Mouse (Mus musculus) lung, postnatal 10 days (tissue): ENCODE measurements at regions not wholly inside any gene's neighbourhood (a gene's known extent, or its start where the extent isn't known, plus 50 kb on each side); places are given as distances from the start of the nearest gene placed in this dataset.

Experiments
- DNase-seq: peaks from one replicate; pipeline ENCODE4 v3.0.0; 2021

DNA sequence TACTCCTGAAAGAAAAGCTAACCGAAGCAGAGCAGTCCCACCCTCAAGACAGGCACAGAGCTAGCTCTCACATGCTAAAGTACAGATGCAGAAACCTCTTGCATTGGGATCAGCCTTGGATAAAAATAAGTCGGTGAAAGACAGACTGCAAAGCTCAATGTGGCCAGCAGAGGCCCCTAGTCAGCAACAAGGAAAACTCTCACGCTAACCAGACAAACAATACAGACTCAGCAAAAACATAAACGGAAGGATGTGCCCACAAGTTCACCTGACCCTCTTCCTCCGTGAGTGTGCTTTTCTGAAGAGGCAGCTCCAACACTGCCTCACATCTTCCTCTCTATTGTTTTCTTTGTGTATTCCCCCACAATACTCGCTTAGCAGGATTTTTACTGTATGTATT, 77.8 kb downstream of the Rpia start:
- peak; percentile 67 for DNase-seq

DNA sequence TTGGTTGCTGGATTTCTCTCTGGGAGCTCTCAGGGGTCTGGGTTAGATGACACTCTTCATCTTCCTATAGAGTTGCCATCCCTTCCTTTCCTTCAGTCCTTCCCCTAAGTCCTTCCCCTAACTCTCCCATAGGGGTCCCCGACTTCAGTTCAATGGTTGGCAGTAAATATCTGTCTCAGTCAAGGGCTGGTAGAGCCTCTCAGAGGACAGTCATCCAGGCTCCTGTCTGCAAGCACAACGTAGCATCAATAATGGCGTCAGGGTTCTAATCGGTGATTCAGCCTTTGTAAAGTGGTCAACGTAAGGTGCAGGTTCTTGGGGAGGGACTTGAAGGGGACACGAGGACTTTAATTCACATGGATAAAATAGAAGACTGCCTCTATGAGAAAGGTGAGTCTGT, 78.4 kb downstream of the Rpia start:
- no peak for DNase-seq

GRCm38 (mm10) chr6:70713118-70713517, 78.9 kb downstream of the Rpia start:
- DNase-seq: no peak

DNA sequence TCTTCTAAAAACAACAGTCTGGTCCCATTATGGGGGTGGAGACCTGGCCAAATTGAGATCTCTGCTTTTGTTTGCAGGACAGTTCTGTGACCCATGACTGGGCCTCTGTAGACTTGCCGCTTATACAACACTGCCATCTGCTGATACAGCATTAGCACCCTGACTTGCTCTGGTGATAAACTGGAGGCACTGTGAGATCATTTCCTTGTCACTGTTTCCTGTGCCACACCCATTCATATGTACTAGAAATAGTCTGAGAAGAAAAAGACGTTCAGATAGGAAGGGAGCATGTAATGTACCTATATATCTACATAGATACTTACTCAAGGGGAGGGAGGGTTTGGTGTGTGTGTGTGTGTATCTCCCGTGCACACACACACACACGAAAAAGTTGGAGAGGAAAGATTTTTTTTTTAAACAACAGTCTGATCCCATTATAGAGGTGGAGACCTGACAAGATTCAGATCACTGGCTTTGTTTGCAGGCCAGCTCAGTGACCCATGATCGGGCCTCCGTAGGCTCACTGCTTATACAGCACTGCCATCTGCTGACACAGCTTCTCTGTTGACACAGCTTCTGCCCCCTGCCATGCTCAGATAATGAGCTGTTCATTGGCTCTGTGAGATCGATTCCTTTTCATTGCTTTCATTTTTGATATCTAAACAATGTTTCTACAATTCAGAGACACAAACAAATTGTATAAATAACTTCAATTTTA, 82.5 kb downstream of the Rpia start:
- DNase-seq: peak; percentile 69

DNA sequence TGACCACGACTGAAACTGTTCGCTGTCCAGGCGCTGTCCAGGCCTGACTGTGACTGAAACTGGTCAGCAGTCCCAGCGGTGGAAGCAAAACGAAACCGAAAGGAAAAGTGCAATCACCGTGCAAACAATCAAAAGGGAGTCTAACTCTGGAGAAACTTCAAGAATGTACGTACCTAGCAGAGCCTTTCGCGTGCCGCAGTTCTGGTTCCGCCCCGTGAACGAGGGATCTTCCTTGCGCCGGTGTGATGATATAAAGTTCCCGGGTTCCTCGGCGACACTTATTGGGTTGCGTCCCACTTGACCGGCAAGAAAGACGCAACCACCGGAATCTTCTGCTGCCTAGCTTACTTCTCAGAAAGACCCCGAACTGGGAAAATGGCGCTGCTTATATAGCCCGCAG, 96.4 kb downstream of the Rpia start:
- DNase-seq: no peak
